Mouse (Mus musculus): ENCODE results near the gene Grin3a. TPM values are rescaled to one million over a fixed set of nuclear protein-coding genes. Genes with fewer than 3 reads are reported as not detected.
A peak's percentile ranks its signal among the peaks of the same experiment; 100 is the strongest.
"Not testable (repeated sequence)": the region's sequence is repeated elsewhere in the genome, so short reads cannot be mapped to it uniquely, and the experiment has no call there.

Grin3a gene
- total and polyA plus RNA-seq, 2 experiments from 2014 or later = under 0.01 to 0.10 TPM

DNA sequence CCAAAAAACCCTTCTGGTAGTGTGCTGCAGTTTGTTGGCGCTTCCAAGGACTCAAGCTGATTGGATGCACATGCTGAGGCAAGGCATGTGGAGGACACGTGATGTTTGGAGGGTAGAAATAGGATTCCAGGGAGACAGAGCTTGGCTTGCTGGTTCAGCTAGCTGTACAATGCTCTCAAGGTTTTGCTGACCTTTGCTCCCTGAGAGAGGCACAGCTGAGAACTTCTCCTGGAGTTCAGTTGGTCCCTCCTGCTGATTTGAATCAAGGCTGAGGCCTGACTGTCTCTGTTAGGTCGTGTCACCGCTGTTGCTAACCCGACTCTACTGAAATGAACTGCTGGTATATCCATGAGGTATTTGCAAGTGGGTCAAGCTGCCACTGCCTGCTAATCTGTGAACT lies 216.6 kb downstream of the Grin3a start:
- ATAC-seq (ENCODE audit: insufficient read depth, low read depth) (no peak), DNase-seq (ENCODE audit: low spot score) (no peak)
- WGBS = 74% methylated on average over 5 of the region's 5 CpGs
- no peak overlapping the region for H3K4me3 ChIP-seq (ENCODE audit: low read depth, low read length)
- no peak for TF ChIP-seq EP300 (IDR thresholded peaks at IDR 0.05; ENCODE audit: low read depth)
- no peak for TF ChIP-seq CTCF (IDR thresholded peaks at IDR 0.05; ENCODE audit: low read depth)
- no peaks in the 10 kb centered on the region for H3K9me3 ChIP-seq (replicated peaks; ENCODE audit: control insufficient read depth, low read length)
- H3K9ac ChIP-seq (replicated peaks; ENCODE audit: low read depth, low read length) = no peak overlapping the region
- H3K27ac ChIP-seq (ENCODE audit: low read depth) = no peak overlapping the region
- H3K36me3 ChIP-seq (replicated peaks; ENCODE audit: control insufficient read depth, insufficient read depth, low read length) = 0 out of 2 replicates have a peak, but pooled peaks cover 5% of the 10 kb centered on the region
- H3K4me1 ChIP-seq (ENCODE audit: control insufficient read depth, insufficient read depth) = no peaks in the 10 kb centered on the region
- H3K4me2 ChIP-seq (ENCODE audit: low read depth, low read length) = no peak overlapping the region
- no peaks in the 10 kb centered on the region for H3K27me3 ChIP-seq (ENCODE audit: control insufficient read depth, insufficient read depth, low read length)

DNA sequence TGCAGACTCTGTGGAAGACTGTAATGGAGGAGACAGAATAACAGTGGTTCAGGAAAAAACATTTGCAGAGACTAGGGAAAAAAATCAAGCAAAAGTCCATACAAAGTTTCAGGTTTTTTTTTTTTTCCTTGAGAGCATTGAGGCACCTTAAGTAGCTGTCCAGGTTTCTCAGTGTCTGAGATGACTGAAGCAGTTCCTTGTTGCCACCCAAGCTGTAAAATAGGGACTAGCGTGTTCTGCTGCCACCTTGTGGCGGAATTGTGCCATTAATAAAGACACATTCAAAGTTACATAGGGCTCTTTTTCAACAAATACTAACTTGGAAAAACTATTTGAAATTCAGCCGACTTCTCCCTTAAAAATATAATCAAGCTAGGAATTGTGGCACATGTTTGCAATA lies 218.6 kb downstream of the Grin3a start:
- Histone ChIP-seq H3K4me1 (ENCODE audit: control insufficient read depth, insufficient read depth) (no peaks in the 10 kb centered on the region), H3K9me3 (replicated peaks; ENCODE audit: control insufficient read depth, low read length) (no peaks in the 10 kb centered on the region)
- peak; percentile 50 for DNase-seq (ENCODE audit: low spot score)

DNA sequence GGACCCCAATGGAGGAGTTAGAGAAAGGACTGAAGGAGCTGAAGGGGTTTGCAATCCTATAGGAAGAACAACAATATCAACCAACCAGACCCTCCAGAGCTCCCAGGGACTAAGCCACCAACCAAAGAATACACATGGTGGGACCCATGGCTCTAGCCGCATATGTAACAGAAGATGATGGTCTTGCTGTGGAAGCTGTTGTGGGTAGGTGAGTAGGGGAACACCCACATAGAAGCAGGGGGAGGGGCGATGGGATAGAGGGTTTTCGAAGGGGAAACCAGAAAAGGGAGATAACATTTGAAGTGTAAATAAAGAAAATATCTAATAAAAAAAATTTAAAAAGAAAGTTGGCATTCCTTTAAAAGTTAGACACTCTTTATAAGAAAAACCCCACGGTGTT lies 220.6 kb downstream of the Grin3a start:
- WGBS = 76% methylated on average over 4 of the region's 4 CpGs
- not testable (repeated sequence) for ATAC-seq (ENCODE audit: insufficient read depth, low read depth); H3K27me3 ChIP-seq (ENCODE audit: control insufficient read depth, insufficient read depth, low read length)

More for the DNA sequence above, 218.6 kb downstream of the Grin3a start:
- peak; percentile 82 for TF ChIP-seq CTCF (IDR thresholded peaks at IDR 0.05; ENCODE audit: low read depth)
- no peak for TF ChIP-seq EP300 (IDR thresholded peaks at IDR 0.05; ENCODE audit: low read depth)
- H3K4me3 ChIP-seq (ENCODE audit: low read depth, low read length) = no peak overlapping the region
- no peak overlapping the region for H3K4me2 ChIP-seq (ENCODE audit: low read depth, low read length)
- no peak for ATAC-seq (ENCODE audit: insufficient read depth, low read depth)
- H3K9ac ChIP-seq (replicated peaks; ENCODE audit: low read depth, low read length) = no peak overlapping the region
- no peaks in the 10 kb centered on the region for H3K27me3 ChIP-seq (ENCODE audit: control insufficient read depth, insufficient read depth, low read length)
- H3K27ac ChIP-seq (ENCODE audit: low read depth) = no peak overlapping the region
- 0% methylated on average over 3 of the region's 3 CpGs for WGBS
- no peaks in the 10 kb centered on the region for H3K36me3 ChIP-seq (replicated peaks; ENCODE audit: control insufficient read depth, insufficient read depth, low read length)

DNA sequence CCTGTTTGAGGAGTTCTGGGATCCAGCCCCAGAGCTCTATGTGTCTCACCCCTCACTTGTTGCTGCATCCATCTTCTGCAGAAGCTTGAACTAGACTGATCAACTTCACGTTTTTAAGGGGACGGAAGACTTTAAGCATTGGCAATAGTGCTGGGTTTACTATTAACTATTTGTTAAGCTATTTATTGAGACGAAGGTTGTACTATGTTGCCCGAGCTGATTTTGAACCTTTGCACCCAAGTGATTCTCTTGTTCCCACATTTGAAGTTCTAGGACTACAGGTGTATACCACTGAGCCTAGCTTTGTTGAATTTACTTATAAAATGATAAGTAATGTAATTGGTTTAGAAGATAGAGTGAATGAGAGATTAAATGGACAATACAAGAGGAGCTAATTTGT lies 221.6 kb downstream of the Grin3a start:
- Histone ChIP-seq H3K27ac (ENCODE audit: low read depth) (no peak overlapping the region), H3K9ac (replicated peaks; ENCODE audit: low read depth, low read length) (no peak overlapping the region), H3K4me1 (ENCODE audit: control insufficient read depth, insufficient read depth) (no peaks in the 10 kb centered on the region), H3K27me3 (ENCODE audit: control insufficient read depth, insufficient read depth, low read length) (no peaks in the 10 kb centered on the region), H3K4me2 (ENCODE audit: low read depth, low read length) (no peak overlapping the region), H3K36me3 (replicated peaks; ENCODE audit: control insufficient read depth, insufficient read depth, low read length) (no peaks in the 10 kb centered on the region), H3K4me3 (ENCODE audit: low read depth, low read length) (no peak overlapping the region), H3K9me3 (replicated peaks; ENCODE audit: control insufficient read depth, low read length) (no peaks in the 10 kb centered on the region)
- DNase-seq (ENCODE audit: low spot score) (no peak), ATAC-seq (ENCODE audit: insufficient read depth, low read depth) (no peak)
- TF ChIP-seq CTCF (IDR thresholded peaks at IDR 0.05; ENCODE audit: low read depth) (no peak), EP300 (IDR thresholded peaks at IDR 0.05; ENCODE audit: low read depth) (no peak)
- WGBS = 78% methylated on average over 4 of the region's 4 CpGs

More for the DNA sequence above, 220.6 kb downstream of the Grin3a start:
- H3K4me1 ChIP-seq (ENCODE audit: control insufficient read depth, insufficient read depth); H3K27ac ChIP-seq (ENCODE audit: low read depth); H3K4me3 ChIP-seq (ENCODE audit: low read depth, low read length); H3K9ac ChIP-seq (replicated peaks; ENCODE audit: low read depth, low read length); H3K36me3 ChIP-seq (replicated peaks; ENCODE audit: control insufficient read depth, insufficient read depth, low read length); H3K9me3 ChIP-seq (replicated peaks; ENCODE audit: control insufficient read depth, low read length); H3K4me2 ChIP-seq (ENCODE audit: low read depth, low read length); DNase-seq (ENCODE audit: low spot score): not testable (repeated sequence)

DNA sequence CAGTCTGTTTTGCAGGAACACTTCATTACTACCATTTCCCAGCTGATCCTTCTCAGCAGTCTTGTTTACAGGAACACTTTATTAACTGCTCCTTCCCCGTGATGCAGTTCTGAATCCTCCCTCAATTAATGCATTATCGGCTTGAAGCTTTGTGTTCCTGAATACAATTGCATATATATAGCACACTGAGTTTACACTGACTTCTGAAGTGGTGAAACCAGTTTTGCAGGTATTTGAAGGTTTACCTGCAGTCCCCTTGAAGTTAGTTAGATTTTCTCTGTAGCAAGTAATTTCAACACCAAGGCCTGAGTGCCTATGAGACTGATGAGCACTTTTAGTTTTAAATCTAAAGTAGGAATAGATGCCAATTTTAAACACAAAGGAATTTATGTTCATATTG lies 223.3 kb downstream of the Grin3a start:
- H3K9me3 ChIP-seq (replicated peaks; ENCODE audit: control insufficient read depth, low read length) = no peaks in the 10 kb centered on the region
- H3K4me1 ChIP-seq (ENCODE audit: control insufficient read depth, insufficient read depth) = no peaks in the 10 kb centered on the region
- no peak overlapping the region for H3K4me3 ChIP-seq (ENCODE audit: low read depth, low read length)
- no peak for DNase-seq (ENCODE audit: low spot score)
- H3K9ac ChIP-seq (replicated peaks; ENCODE audit: low read depth, low read length) = no peak overlapping the region
- no peak overlapping the region for H3K4me2 ChIP-seq (ENCODE audit: low read depth, low read length)
- WGBS = 86% methylated on average over 2 of the region's 2 CpGs
- no peaks in the 10 kb centered on the region for H3K36me3 ChIP-seq (replicated peaks; ENCODE audit: control insufficient read depth, insufficient read depth, low read length)
- no peak for ATAC-seq (ENCODE audit: insufficient read depth, low read depth)
- no peaks in the 10 kb centered on the region for H3K27me3 ChIP-seq (ENCODE audit: control insufficient read depth, insufficient read depth, low read length)
- TF ChIP-seq EP300 (IDR thresholded peaks at IDR 0.05; ENCODE audit: low read depth) = no peak
- no peak for TF ChIP-seq CTCF (IDR thresholded peaks at IDR 0.05; ENCODE audit: low read depth)
- H3K27ac ChIP-seq (ENCODE audit: low read depth) = no peak overlapping the region

DNA sequence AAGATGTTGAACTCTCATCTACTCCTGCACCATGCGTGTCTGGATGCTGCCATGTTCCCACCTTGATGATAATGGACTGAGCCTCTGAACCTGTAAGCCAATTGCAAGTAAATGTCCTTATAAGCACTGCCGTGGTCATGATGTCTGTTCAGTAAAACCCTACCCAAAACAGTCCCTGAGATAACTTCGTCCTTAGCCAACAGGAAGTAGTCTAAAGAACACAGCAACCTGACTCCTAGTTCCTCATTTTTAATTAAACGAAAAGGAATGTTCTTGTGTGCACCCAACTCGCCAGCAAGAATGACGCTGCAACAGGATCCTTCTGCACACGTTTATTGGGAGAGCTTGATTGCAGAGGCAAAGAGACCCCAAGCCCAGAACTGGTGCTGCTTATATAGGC lies 225.7 kb downstream of the Grin3a start:
- not testable (repeated sequence) for H3K9ac ChIP-seq (replicated peaks; ENCODE audit: low read depth, low read length); ATAC-seq (ENCODE audit: insufficient read depth, low read depth); H3K4me1 ChIP-seq (ENCODE audit: control insufficient read depth, insufficient read depth); DNase-seq (ENCODE audit: low spot score); H3K27me3 ChIP-seq (ENCODE audit: control insufficient read depth, insufficient read depth, low read length); H3K9me3 ChIP-seq (replicated peaks; ENCODE audit: control insufficient read depth, low read length); H3K36me3 ChIP-seq (replicated peaks; ENCODE audit: control insufficient read depth, insufficient read depth, low read length); H3K4me2 ChIP-seq (ENCODE audit: low read depth, low read length); H3K4me3 ChIP-seq (ENCODE audit: low read depth, low read length); H3K27ac ChIP-seq (ENCODE audit: low read depth)
- 81% methylated on average over 7 of the region's 7 CpGs for WGBS

Measured in heart, postnatal 0 days (tissue).